Mouse (Mus musculus) ovary, adult 18-20 months (tissue): ENCODE data around the gene Sp7.

ENCODE experiments used
- DNase-seq: peaks from one replicate; pipeline ENCODE4 v3.0.0; 2022; ENCODE audit warnings: low spot score, mixed read lengths

Sp7 gene

GRCm38 (mm10) chr15:102366733-102367344 lies at the start of gene Sp7:
Gene Sp7, minus strand, starts transcription at chr15:102367182.
- DNase-seq = no peak

GRCm38 (mm10) chr15:102413687-102414086 lies 46.7 kb upstream of the Sp7 start:
- no peak for DNase-seq

DNA sequence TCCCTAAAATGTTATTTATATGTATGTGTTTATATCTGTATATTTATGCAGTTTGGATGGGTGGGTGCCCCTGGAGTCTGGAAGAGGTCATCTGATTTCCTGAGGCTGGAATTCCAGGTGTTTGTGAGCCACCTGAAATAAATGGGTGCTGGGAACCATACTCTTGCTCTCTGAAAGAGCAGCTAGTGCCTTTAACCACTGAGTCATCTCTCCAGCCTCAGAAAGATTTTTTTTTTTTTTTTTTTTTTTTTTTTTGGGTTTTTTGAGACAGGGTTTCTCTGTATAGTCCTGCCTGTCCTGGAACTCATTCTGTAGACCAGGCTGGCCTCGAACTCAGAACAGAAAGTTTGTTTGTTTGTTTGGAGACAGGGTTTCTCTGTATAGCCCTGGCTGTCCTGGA lies 44.1 kb upstream of the Sp7 start:
- DNase-seq = no peak

GRCm38 (mm10) chr15:102409286-102409685 lies 42.3 kb upstream of the Sp7 start:
- DNase-seq = no peak

GRCm38 (mm10) chr15:102408558-102409130 lies 41.7 kb upstream of the Sp7 start:
- DNase-seq = no peak

DNA sequence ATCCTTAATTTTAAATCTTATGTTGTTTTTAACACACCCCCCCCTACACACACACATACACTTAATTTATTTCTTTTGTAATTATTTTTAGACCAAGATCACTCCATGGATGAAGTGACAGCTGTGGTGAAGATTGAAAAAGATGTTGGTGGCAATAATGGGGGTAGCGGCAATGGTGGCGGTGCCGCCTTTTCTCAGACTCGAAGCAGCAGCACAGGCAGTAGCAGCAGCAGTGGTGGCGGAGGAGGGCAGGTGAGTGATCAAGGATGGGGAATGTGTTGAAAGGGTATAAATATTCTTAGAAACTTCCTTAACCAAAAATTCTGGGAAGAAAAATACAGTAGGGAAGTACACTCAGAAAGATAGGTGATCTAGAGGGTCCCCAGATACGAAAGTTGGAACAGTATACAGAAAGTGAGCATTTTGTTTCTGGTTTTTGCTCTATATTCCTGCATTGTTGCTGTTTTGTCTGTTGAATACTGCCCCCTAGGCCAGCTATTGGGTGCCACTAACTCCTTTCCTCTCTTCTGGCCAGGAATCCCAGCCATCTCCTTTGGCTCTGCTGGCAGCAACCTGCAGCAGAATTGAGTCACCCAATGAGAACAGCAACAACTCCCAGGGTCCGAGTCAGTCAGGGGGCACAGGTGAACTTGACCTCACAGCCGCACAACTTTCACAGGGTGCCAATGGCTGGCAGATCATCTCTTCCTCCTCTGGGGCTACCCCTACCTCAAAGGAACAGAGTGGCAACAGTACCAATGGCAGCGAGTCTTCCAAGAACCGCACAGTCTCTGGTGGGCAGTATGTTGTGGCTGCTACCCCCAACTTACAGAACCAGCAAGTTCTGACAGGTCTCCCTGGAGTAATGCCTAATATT lies 40.9 kb upstream of the Sp7 start:
- no peak for DNase-seq

- no peak for DNase-seq
Observed at GRCm38 (mm10) chr15:102406912-102407580, 40.1 kb upstream of the Sp7 start.

DNA sequence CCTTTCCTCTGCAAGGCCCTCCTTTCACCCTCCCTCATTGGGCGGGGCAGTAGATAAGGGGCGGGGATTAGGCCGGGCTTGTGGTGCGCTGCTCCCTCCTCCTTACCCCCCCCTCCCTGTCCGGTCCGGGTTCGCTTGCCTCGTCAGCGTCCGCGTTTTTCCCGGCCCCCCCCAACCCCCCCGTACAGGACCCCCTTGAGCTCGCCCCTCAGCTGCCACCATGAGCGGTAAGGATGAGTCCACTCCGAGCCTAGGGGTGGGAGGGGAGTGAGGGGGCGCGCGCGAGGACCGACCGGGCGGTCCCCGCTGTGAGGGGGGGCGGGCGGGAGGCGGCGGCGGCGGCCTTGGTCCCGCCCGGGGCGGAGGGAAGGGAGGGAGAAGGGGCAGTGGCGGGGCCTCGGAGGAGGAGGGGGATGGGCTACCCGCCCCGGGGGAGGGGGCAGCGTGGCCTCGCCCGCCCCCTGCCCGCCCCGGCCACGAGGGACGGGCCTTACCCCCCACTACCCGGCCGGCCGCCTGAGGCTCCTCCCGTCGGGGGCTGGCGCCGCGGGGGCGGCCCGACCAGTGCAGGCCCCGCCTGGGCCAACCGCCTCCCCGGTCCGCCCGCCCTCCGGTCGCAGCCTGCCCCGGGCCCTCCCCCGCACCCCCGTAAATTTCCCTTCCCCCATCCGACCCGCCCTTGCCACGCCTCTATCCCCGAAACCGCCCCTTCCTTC lies 39.4 kb upstream of the Sp7 start:
- peak; percentile 89 for DNase-seq

GRCm38 (mm10) chr15:102405489-102406195 lies 38.7 kb upstream of the Sp7 start, which contains the start of gene Sp1:
Gene Sp1, plus strand, starts transcription at chr15:102406143.
- peak; percentile 100 for DNase-seq

- DNase-seq = no peak
Observed at GRCm38 (mm10) chr15:102404608-102405488, 37.9 kb upstream of the Sp7 start.

- DNase-seq = no peak
Observed at GRCm38 (mm10) chr15:102402210-102402609, 35.2 kb upstream of the Sp7 start.

DNA sequence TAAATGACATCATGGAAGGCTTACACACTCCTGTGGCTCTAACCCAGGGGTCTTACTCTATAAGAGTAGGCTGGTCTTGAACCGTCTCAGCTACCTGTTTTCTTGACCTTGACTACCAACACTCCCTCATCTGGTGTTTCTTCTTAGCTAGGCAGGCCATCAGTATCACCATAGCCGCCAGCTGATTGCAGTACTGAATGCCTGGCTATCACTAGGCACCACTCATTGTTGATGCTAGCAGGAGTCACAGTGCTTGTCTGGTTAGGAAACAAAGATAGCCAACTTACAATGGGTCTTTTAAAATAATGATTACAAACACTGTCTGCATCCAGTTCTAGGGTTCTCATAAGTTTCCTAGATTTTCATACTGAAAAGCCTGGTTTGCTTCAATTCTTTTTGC lies 34.3 kb upstream of the Sp7 start:
- no peak for DNase-seq

- no peak for DNase-seq
Observed at GRCm38 (mm10) chr15:102400476-102401045, 33.6 kb upstream of the Sp7 start.

DNA sequence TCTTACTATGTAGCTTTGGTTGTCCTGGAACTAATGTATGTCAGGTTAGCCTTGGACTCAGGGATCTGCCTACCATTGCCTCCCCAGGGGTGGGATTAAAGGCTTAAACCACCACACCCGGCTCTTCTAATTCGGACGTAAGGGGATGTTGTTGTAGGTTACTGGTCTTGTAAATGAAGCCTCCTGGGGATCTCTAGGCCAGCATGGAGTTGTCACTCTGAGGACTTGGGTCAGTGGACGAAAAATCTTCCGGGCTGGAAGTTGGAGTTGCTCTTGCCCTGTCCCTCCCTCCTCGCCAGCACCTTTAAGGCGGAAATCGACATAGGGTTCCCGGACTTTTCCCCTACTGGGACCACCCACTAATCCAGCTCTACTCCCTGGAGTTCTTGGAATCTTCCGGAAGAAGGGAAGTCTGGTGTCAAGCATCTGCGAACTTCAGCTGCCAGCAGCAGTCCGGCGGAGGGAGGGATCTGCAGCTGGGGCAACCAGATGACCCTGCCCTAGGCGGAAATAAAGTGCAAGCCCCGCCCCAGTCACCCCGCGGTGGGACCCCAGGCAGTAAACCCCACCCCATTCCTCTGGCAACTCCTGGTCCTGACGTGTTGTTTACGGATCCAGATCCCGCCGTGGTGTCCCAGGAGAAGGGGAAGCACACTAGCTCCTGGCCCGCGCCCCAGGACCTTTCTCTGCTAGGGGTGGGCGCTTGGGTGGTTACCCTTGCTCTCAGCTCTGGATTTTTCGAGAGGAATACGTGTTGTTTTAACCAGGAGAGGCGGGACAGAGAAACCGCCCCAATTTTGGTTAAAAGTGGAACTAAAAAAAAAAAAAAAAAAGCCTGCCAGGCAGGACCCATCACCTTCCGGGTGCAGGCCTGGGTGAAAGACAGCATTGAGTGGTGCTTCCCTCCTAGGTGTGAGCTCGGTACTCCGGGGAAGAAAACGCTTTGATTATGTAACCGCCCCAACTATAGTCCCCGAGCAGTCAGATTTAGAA lies 32.5 kb upstream of the Sp7 start:
- peak; percentile 93 for DNase-seq

GRCm38 (mm10) chr15:102398629-102399028 lies 31.6 kb upstream of the Sp7 start:
- no peak for DNase-seq

DNA sequence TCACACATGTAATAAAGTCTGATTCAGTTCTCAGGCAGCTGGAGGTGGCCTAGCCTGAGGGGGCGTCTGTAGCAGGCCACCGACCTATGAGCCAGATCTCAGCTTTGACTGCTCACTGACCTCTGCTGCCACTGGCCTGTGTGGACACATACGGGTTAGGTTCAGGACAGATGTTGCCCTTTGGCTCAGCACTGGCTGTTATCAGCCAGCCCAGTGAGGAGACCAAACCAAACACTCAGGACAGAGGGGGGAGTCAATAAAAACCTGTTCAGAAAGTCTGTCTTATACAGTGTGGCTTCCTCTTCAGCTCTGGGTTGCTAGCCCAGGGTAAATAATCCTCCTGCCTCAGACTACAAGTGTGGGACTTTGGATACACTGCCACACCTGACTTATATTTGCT lies 28.1 kb upstream of the Sp7 start:
- DNase-seq = no peak

DNA sequence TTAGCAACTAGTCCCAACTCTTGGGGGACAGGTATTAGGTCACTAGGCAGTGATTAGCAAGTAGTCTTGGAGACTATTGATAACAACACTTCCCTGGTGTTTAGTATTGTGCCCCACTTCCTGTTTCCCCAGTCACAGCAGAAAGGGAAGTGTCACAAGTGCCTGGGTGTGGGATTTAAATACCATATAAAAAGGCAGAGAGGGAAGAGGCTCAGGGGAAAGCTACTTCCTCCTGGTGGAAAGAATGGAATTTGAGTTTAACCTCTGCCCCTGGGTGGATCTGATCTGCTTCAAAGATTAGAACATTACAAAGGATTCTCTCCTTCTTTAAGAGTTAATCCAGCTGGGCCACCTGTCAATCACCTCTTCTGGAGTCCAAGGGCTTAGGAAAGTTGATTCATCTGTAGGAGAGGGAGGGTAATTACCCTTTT lies 26.6 kb upstream of the Sp7 start:
- no peak for DNase-seq

DNA sequence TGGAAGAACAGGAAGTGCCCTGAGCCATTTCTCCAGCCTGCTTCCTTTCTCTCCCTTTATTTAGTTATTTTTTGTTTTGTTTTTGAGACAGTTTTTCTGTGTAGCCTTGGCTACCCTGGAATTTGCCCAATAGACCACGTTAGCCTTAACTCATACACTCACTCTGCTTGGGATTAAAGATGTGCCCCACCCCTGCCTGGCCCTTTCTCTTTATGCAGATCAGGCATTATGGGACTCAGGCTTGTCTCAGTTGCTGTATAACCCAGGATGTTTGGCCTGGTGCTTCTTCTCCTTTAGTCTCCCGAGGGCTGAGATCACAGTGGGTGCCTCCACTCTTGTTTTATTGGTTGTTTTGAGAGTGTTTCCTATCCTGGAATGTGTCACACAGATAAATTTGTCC lies 25.5 kb upstream of the Sp7 start:
- DNase-seq = no peak

GRCm38 (mm10) chr15:102388942-102389341 lies 22.0 kb upstream of the Sp7 start:
- no peak for DNase-seq
